Mouse (Mus musculus): ENCODE data around the gene Arfgap3. TPM values are rescaled to one million over a fixed set of nuclear protein-coding genes. Genes with fewer than 3 reads are reported as not detected.
"Not testable (repeated sequence)": the region's sequence is repeated elsewhere in the genome, so short reads cannot be mapped to it uniquely, and the experiment has no call there.

The Arfgap3 gene
- polyA plus RNA-seq, 1 experiment = 45.3 TPM

- TF ChIP-seq E2F4 (IDR thresholded peaks at IDR 0.05; ENCODE audit: insufficient read depth) (no peak), TCF12 (IDR thresholded peaks at IDR 0.05; ENCODE audit: insufficient read depth, poor library complexity, severe bottlenecking) (no peak), MAX (IDR thresholded peaks at IDR 0.05; ENCODE audit: low read depth) (no peak), POLR2A (IDR thresholded peaks at IDR 0.05; ENCODE audit: insufficient read length, low read depth) (no peak), REST (IDR thresholded peaks at IDR 0.05; ENCODE audit: insufficient read depth, insufficient read length) (no peak), TCF3 (IDR thresholded peaks at IDR 0.05; ENCODE audit: insufficient read length, low read depth) (no peak), SRF (IDR thresholded peaks at IDR 0.05; ENCODE audit: control insufficient read depth, insufficient read length, low read depth) (no peak), USF1 (IDR thresholded peaks at IDR 0.05; ENCODE audit: low read depth) (no peak), MYOG (IDR thresholded peaks at IDR 0.05; ENCODE audit: control insufficient read depth in 1 of 3, insufficient read depth in 1 of 3, insufficient read length in 2 of 3, low read depth in 2 of 3) (no peak), POLR2AphosphoS2 (IDR thresholded peaks at IDR 0.05; ENCODE audit: insufficient read length, low read depth) (no peak), CEBPB (IDR thresholded peaks at IDR 0.05; ENCODE audit: insufficient read depth, poor library complexity, severe bottlenecking) (no peak), MYOD1 (IDR thresholded peaks at IDR 0.05; ENCODE audit: control insufficient read depth in 1 of 3, insufficient read length in 2 of 3, low read depth in 2 of 3) (no peak)
- Histone ChIP-seq H3ac (ENCODE audit: control insufficient read depth, insufficient read length) (no peak overlapping the region), H3K4me2 (ENCODE audit: low read depth) (no peak overlapping the region), H3K27me3 (ENCODE audit: control insufficient read depth, insufficient read depth, insufficient read length) (no peaks in the 10 kb centered on the region), H3K4me3 (no peak overlapping the region), H3K36me3 (ENCODE audit: control insufficient read depth, insufficient read depth) (peaks cover 7% of the 10 kb centered on the region), H3K79me2 (ENCODE audit: control insufficient read depth, insufficient read depth) (no peaks in the 10 kb centered on the region)
These were observed 18.2 kb upstream of the Arfgap3 start for GRCm38 (mm10) chr15:83368261-83368660.

DNA sequence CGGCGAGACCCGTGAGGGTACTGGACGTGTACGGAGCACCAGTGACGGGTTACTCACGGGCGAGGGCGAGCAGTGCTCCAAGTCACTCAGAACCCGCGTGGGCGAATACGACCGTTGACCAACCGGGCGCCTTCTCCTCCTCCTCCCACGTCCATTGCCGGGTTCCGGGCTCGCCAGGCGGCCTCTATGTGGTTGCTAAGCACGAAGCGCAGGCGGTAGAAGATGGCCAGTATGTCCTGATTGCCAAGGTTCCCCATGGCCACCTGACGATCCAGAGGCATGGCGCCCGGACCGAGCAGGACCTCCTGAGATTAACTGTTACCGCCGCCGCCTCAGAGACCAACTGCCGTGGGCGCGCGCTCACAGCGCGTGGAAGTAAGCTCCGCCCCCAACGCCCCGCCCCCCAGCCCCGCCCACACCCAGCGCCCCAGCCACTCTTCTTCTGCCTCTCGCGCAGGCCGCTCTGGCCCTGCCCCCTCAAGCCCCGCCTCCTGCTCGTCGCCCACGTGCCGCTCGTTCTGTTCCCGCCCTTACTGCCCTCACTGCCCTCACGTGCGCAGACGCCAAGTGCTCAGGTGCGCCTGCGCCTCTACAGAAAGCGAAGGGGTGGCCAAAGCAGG lies 17.0 kb upstream of the Arfgap3 start:
- Histone ChIP-seq H3ac (ENCODE audit: control insufficient read depth, insufficient read length) (no peak overlapping the region), H3K4me2 (ENCODE audit: low read depth) (no peak overlapping the region), H3K27me3 (ENCODE audit: control insufficient read depth, insufficient read depth, insufficient read length) (no peaks in the 10 kb centered on the region), H3K36me3 (ENCODE audit: control insufficient read depth, insufficient read depth) (no peaks in the 10 kb centered on the region), H3K79me2 (ENCODE audit: control insufficient read depth, insufficient read depth) (no peaks in the 10 kb centered on the region), H3K4me3 (no peak overlapping the region)
- TF ChIP-seq MYOG (IDR thresholded peaks at IDR 0.05; ENCODE audit: control insufficient read depth in 1 of 3, insufficient read depth in 1 of 3, insufficient read length in 2 of 3, low read depth in 2 of 3) (no peak), MYOD1 (IDR thresholded peaks at IDR 0.05; ENCODE audit: control insufficient read depth in 1 of 3, insufficient read length in 2 of 3, low read depth in 2 of 3) (no peak), POLR2A (IDR thresholded peaks at IDR 0.05; ENCODE audit: insufficient read length, low read depth) (no peak), SRF (IDR thresholded peaks at IDR 0.05; ENCODE audit: control insufficient read depth, insufficient read length, low read depth) (no peak), E2F4 (IDR thresholded peaks at IDR 0.05; ENCODE audit: insufficient read depth) (no peak), MAX (IDR thresholded peaks at IDR 0.05; ENCODE audit: low read depth) (no peak)

DNA sequence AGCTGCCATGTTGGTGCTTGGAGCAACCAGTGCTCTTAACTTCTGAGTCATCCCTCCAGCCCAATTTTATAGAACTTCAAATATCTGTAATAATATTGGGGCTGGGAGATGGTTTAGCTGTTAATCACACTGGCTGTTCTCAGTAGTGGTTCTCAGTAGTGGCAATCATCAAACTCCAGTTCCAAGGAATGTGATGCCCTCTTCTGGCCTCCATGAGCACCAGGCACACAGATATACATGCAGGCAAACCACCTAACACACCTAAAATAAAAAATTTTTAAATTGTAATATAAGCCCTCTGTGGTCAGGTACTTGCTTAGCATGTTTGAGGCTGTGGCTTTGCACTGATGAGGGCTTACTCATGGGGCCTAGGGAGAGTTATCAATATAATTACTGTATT lies 15.7 kb upstream of the Arfgap3 start:
- no peak overlapping the region for H3ac ChIP-seq (ENCODE audit: control insufficient read depth, insufficient read length)
- H3K4me3 ChIP-seq = no peak overlapping the region
- no peaks in the 10 kb centered on the region for H3K36me3 ChIP-seq (ENCODE audit: control insufficient read depth, insufficient read depth)
- no peaks in the 10 kb centered on the region for H3K79me2 ChIP-seq (ENCODE audit: control insufficient read depth, insufficient read depth)
- no peaks in the 10 kb centered on the region for H3K27me3 ChIP-seq (ENCODE audit: control insufficient read depth, insufficient read depth, insufficient read length)
- no peak for TF ChIP-seq TCF3 (IDR thresholded peaks at IDR 0.05; ENCODE audit: insufficient read length, low read depth)
- no peak for TF ChIP-seq TCF12 (IDR thresholded peaks at IDR 0.05; ENCODE audit: insufficient read depth, poor library complexity, severe bottlenecking)
- no peak for TF ChIP-seq E2F4 (IDR thresholded peaks at IDR 0.05; ENCODE audit: insufficient read depth)
- TF ChIP-seq POLR2AphosphoS2 (IDR thresholded peaks at IDR 0.05; ENCODE audit: insufficient read length, low read depth) = no peak
- TF ChIP-seq MYOG (IDR thresholded peaks at IDR 0.05; ENCODE audit: control insufficient read depth in 1 of 3, insufficient read depth in 1 of 3, insufficient read length in 2 of 3, low read depth in 2 of 3) = no peak
- no peak for TF ChIP-seq POLR2A (IDR thresholded peaks at IDR 0.05; ENCODE audit: insufficient read length, low read depth)
- TF ChIP-seq MYOD1 (IDR thresholded peaks at IDR 0.05; ENCODE audit: control insufficient read depth in 1 of 3, insufficient read length in 2 of 3, low read depth in 2 of 3) = no peak
- TF ChIP-seq SRF (IDR thresholded peaks at IDR 0.05; ENCODE audit: control insufficient read depth, insufficient read length, low read depth) = no peak
- no peak for TF ChIP-seq REST (IDR thresholded peaks at IDR 0.05; ENCODE audit: insufficient read depth, insufficient read length)
- TF ChIP-seq CEBPB (IDR thresholded peaks at IDR 0.05; ENCODE audit: insufficient read depth, poor library complexity, severe bottlenecking) = no peak
- no peak for TF ChIP-seq MAX (IDR thresholded peaks at IDR 0.05; ENCODE audit: low read depth)
- TF ChIP-seq USF1 (IDR thresholded peaks at IDR 0.05; ENCODE audit: low read depth) = no peak
- no peak overlapping the region for H3K4me2 ChIP-seq (ENCODE audit: low read depth)

- Histone ChIP-seq H3K4me2 (ENCODE audit: low read depth) (no peak overlapping the region), H3ac (ENCODE audit: control insufficient read depth, insufficient read length) (no peak overlapping the region), H3K36me3 (ENCODE audit: control insufficient read depth, insufficient read depth) (no peaks in the 10 kb centered on the region), H3K27me3 (ENCODE audit: control insufficient read depth, insufficient read depth, insufficient read length) (no peaks in the 10 kb centered on the region), H3K4me3 (no peak overlapping the region), H3K79me2 (ENCODE audit: control insufficient read depth, insufficient read depth) (no peaks in the 10 kb centered on the region)
- TF ChIP-seq POLR2A (IDR thresholded peaks at IDR 0.05; ENCODE audit: insufficient read length, low read depth) = no peak
- peak in 1 of 3 experiments; percentile 78 for TF ChIP-seq MYOG (IDR thresholded peaks at IDR 0.05; ENCODE audit: control insufficient read depth in 1 of 3, insufficient read depth in 1 of 3, insufficient read length in 2 of 3, low read depth in 2 of 3)
- no peak for TF ChIP-seq TCF3 (IDR thresholded peaks at IDR 0.05; ENCODE audit: insufficient read length, low read depth)
- TF ChIP-seq E2F4 (IDR thresholded peaks at IDR 0.05; ENCODE audit: insufficient read depth) = no peak
- TF ChIP-seq MYOD1 (IDR thresholded peaks at IDR 0.05; ENCODE audit: control insufficient read depth in 1 of 3, insufficient read length in 2 of 3, low read depth in 2 of 3) = peak in 1 of 3 experiments; percentile 31
- no peak for TF ChIP-seq USF1 (IDR thresholded peaks at IDR 0.05; ENCODE audit: low read depth)
- TF ChIP-seq SRF (IDR thresholded peaks at IDR 0.05; ENCODE audit: control insufficient read depth, insufficient read length, low read depth) = no peak
- no peak for TF ChIP-seq TCF12 (IDR thresholded peaks at IDR 0.05; ENCODE audit: insufficient read depth, poor library complexity, severe bottlenecking)
These were observed 14.1 kb upstream of the Arfgap3 start for GRCm38 (mm10) chr15:83364194-83364593.

- not testable (repeated sequence) for H3K27me3 ChIP-seq (ENCODE audit: control insufficient read depth, insufficient read depth, insufficient read length); H3K4me2 ChIP-seq (ENCODE audit: low read depth); H3K4me3 ChIP-seq; H3K36me3 ChIP-seq (ENCODE audit: control insufficient read depth, insufficient read depth); H3ac ChIP-seq (ENCODE audit: control insufficient read depth, insufficient read length); H3K79me2 ChIP-seq (ENCODE audit: control insufficient read depth, insufficient read depth)
These were observed 12.8 kb upstream of the Arfgap3 start for GRCm38 (mm10) chr15:83362813-83363212.

- H3K79me2 ChIP-seq (ENCODE audit: control insufficient read depth, insufficient read depth); H3K27me3 ChIP-seq (ENCODE audit: control insufficient read depth, insufficient read depth, insufficient read length): not testable (repeated sequence)
These were observed 10.9 kb upstream of the Arfgap3 start for GRCm38 (mm10) chr15:83360899-83361298.

More at GRCm38 (mm10) chr15:83360899-83361298, 10.9 kb upstream of the Arfgap3 start:
- not testable (repeated sequence) for H3ac ChIP-seq (ENCODE audit: control insufficient read depth, insufficient read length); H3K36me3 ChIP-seq (ENCODE audit: control insufficient read depth, insufficient read depth); H3K4me3 ChIP-seq; H3K4me2 ChIP-seq (ENCODE audit: low read depth)
